Mouse (Mus musculus): ENCODE results near the gene Rap1gap2. TPM values are rescaled to one million over a fixed set of nuclear protein-coding genes. Genes with fewer than 3 reads are reported as not detected.

Rap1gap2 gene
- total RNA-seq (2014; rRNA removed) = 48.2 and 49.1 TPM in 2 replicates
- 11.0 and 12.1 TPM in 2 replicates for polyA plus RNA-seq (2015; fragmentation: Nextera tagmentation; extraction: Ambion mirVana)

DNA sequence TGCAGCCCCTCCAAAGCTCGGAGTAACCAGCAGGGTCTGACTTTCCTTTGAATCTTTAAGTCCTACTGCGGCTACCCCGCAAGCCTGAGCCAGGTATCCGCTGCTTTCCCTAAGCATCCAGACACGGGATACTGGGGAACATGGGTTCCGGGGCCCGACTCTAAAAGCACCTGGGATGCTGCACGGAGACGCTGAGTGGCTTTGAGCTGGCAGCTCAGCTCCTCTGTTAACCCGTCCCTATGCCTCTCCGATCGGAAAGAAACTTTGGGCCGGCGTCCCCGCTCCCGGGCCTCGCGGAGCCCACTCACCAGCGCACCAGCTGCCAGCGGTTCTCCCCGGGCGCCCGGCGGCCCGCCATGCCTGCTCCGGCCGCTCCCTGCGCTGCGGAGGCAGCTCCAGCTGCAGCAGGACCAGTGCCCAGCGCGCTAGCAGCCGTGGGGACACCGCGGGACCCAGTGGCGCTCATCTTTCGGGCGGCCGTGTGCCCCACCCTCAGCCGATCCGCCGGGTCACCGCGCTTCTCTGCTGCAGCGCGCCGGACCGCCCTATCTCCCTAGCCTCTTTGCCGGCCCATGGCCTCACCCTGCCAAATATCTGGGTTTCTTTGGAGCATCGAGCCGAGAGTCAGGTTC lies at the start of gene Rap1gap2:
Gene Rap1gap2 (minus strand): TSS at position 371 of the 632 bp plus-strand sequence.
- Histone ChIP-seq H3K27ac (ENCODE audit: low read depth, low read length) (no peak within 1 kb of the TSS), H3K36me3 (ENCODE audit: insufficient read depth, low read length) (no peaks in the 10 kb centered on the region), H3K4me1 (ENCODE audit: insufficient read depth, low read length) (no peaks in the 10 kb centered on the region; the same call in 1 of the 2 replicates), H3K9me3 (ENCODE audit: low read length) (no peaks in the 10 kb centered on the region), H3K4me2 (ENCODE audit: low read depth, low read length, poor library complexity, severe bottlenecking) (peak within 1 kb of the TSS; percentile 96), H3K4me3 (ENCODE audit: low read depth, low read length) (peak within 1 kb of the TSS; percentile 53), H3K27me3 (ENCODE audit: insufficient read depth, low read length) (peaks cover 25% of the 10 kb centered on the region; the same call in 1 of the 2 replicates), H3K9ac (replicated peaks; ENCODE audit: low read length, poor library complexity, severe bottlenecking) (peak within 1 kb of the TSS; percentile 55)
- DNase-seq (ENCODE audit: low spot score) (no peak), ATAC-seq (ENCODE audit: low FRiP score) (0 out of 2 replicates have a peak, but pooled peaks have one; percentile 7)
- TF ChIP-seq CTCF (IDR thresholded peaks at IDR 0.05) = no peak
- WGBS = under 1% methylated on average over 50 of the region's 50 CpGs

DNA sequence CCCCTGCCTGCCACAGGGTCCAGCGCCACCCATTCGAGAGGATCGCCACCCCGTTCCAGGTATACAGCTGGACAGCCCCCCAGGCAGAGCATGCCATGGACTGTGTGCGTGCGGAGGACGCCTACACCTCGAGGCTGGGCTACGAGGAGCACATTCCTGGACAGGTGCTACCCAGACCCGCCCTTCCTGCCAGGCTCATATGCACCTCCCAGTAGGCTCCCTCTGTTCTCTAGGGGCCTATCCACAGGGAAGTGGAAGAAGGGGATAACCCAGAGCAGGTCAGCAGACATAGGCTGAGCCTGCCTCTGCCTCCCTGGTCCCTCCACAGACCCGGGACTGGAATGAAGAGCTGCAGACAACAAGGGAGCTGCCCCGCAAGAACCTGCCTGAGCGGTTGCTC lies 49.6 kb upstream of the Rap1gap2 start:
- H3K4me2 ChIP-seq (ENCODE audit: low read depth, low read length, poor library complexity, severe bottlenecking) = no peak overlapping the region
- no peak overlapping the region for H3K4me3 ChIP-seq (ENCODE audit: low read depth, low read length)
- H3K27me3 ChIP-seq (ENCODE audit: insufficient read depth, low read length) = no peaks in the 10 kb centered on the region
- DNase-seq (ENCODE audit: low spot score) (no peak), ATAC-seq (ENCODE audit: low FRiP score) (no peak)
- H3K9me3 ChIP-seq (ENCODE audit: low read length) = no peaks in the 10 kb centered on the region
- no peak for TF ChIP-seq CTCF (IDR thresholded peaks at IDR 0.05)
- H3K36me3 ChIP-seq (ENCODE audit: insufficient read depth, low read length) = peaks cover 88% of the 10 kb centered on the region
- H3K9ac ChIP-seq (replicated peaks; ENCODE audit: low read length, poor library complexity, severe bottlenecking) = no peak overlapping the region
- WGBS = 97% methylated on average over 13 of the region's 13 CpGs
- no peaks in the 10 kb centered on the region for H3K4me1 ChIP-seq (ENCODE audit: insufficient read depth, low read length)
- no peak overlapping the region for H3K27ac ChIP-seq (ENCODE audit: low read depth, low read length)

DNA sequence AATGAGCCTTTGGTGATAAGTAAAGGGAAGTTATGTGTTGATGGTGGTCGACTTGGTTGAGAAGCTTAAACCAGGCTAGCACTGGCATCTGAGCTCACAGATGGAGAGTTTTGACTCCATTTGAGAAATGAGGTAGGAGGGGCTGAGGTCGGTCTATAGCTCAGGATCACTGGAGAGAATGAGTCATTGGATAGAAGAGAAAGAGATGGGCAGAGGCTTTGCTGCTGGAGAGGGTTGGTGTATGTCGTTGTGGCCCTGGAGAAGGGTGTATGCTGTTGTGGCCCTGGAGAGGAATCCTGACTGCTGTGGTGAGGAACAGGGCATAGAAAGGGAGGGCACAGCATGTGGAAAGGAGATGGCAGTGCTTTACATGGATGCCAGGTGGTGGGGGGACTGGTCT lies 45.2 kb upstream of the Rap1gap2 start:
- Histone ChIP-seq H3K36me3 (ENCODE audit: insufficient read depth, low read length) (peaks cover 45% of the 10 kb centered on the region), H3K4me3 (ENCODE audit: low read depth, low read length) (no peak overlapping the region), H3K9ac (replicated peaks; ENCODE audit: low read length, poor library complexity, severe bottlenecking) (no peak overlapping the region), H3K4me1 (ENCODE audit: insufficient read depth, low read length) (peaks cover 10% of the 10 kb centered on the region; the same call in 1 of the 2 replicates), H3K4me2 (ENCODE audit: low read depth, low read length, poor library complexity, severe bottlenecking) (no peak overlapping the region), H3K27me3 (ENCODE audit: insufficient read depth, low read length) (no peaks in the 10 kb centered on the region), H3K9me3 (ENCODE audit: low read length) (no peaks in the 10 kb centered on the region), H3K27ac (ENCODE audit: low read depth, low read length) (no peak overlapping the region)
- DNase-seq (ENCODE audit: low spot score) = no peak
- 90% methylated on average over 3 of the region's 3 CpGs for WGBS
- no peak for TF ChIP-seq CTCF (IDR thresholded peaks at IDR 0.05)
- no peak for ATAC-seq (ENCODE audit: low FRiP score)

DNA sequence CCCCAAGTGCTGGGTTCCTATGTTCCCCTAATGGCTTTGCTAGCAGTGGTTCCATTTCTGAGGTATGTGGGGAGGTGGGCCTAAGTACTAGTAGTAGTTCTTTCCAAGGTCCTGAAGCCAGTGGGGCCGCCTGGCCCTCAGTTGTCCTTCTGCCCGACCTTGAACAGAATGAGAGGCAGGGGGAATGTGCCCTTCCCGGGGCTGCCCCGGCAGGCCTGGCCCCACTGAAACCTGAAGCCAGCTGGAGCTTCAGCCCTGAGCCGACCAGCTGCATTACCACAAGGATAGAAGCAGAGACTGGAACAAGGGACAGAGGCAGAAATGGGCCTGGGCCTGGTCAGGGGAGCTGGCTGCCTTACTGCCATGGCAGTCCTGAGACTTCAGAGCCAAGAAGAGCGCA lies 42.7 kb upstream of the Rap1gap2 start:
- ATAC-seq (ENCODE audit: low FRiP score) (no peak), DNase-seq (ENCODE audit: low spot score) (no peak)
- WGBS = 68% methylated on average over 6 of the region's 6 CpGs
- Histone ChIP-seq H3K27ac (ENCODE audit: low read depth, low read length) (no peak overlapping the region), H3K27me3 (ENCODE audit: insufficient read depth, low read length) (no peaks in the 10 kb centered on the region), H3K9me3 (ENCODE audit: low read length) (no peaks in the 10 kb centered on the region), H3K4me1 (ENCODE audit: insufficient read depth, low read length) (peaks cover 17% of the 10 kb centered on the region; the same call in 1 of the 2 replicates), H3K4me2 (ENCODE audit: low read depth, low read length, poor library complexity, severe bottlenecking) (no peak overlapping the region), H3K9ac (replicated peaks; ENCODE audit: low read length, poor library complexity, severe bottlenecking) (no peak overlapping the region; the same call in 1 of the 2 replicates), H3K4me3 (ENCODE audit: low read depth, low read length) (no peak overlapping the region), H3K36me3 (ENCODE audit: insufficient read depth, low read length) (peaks cover 19% of the 10 kb centered on the region)
- no peak for TF ChIP-seq CTCF (IDR thresholded peaks at IDR 0.05)

DNA sequence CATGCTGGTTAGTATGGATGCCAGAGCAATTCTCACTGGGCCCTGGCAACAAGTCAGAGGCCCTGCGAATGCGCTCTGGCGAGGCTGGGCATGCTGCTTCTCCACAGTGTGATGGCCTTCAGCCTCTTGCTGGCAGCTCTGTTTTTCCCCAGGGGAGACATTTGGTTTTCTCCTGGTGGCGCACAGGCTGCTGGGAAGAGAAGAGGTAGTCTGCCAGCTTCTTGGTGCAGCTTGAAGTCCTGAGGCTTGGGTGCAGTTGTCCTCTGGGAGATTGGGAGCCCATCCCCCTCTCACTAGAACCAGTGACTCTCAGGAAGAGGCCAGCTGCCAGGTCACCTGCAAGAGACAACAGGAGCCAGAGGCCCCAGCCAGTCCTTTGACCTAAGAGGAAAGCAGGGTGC lies 42.1 kb upstream of the Rap1gap2 start:
- Histone ChIP-seq H3K27ac (ENCODE audit: low read depth, low read length) (no peak overlapping the region), H3K36me3 (ENCODE audit: insufficient read depth, low read length) (peaks cover 14% of the 10 kb centered on the region), H3K4me1 (ENCODE audit: insufficient read depth, low read length) (peaks cover 18% of the 10 kb centered on the region; the same call in 1 of the 2 replicates), H3K9ac (replicated peaks; ENCODE audit: low read length, poor library complexity, severe bottlenecking) (no peak overlapping the region; the same call in 1 of the 2 replicates), H3K4me2 (ENCODE audit: low read depth, low read length, poor library complexity, severe bottlenecking) (no peak overlapping the region), H3K9me3 (ENCODE audit: low read length) (no peaks in the 10 kb centered on the region), H3K4me3 (ENCODE audit: low read depth, low read length) (no peak overlapping the region), H3K27me3 (ENCODE audit: insufficient read depth, low read length) (no peaks in the 10 kb centered on the region)
- ATAC-seq (ENCODE audit: low FRiP score) = no peak
- 56% methylated on average over 4 of the region's 4 CpGs for WGBS
- no peak for TF ChIP-seq CTCF (IDR thresholded peaks at IDR 0.05)
- peak; percentile 63 for DNase-seq (ENCODE audit: low spot score)

DNA sequence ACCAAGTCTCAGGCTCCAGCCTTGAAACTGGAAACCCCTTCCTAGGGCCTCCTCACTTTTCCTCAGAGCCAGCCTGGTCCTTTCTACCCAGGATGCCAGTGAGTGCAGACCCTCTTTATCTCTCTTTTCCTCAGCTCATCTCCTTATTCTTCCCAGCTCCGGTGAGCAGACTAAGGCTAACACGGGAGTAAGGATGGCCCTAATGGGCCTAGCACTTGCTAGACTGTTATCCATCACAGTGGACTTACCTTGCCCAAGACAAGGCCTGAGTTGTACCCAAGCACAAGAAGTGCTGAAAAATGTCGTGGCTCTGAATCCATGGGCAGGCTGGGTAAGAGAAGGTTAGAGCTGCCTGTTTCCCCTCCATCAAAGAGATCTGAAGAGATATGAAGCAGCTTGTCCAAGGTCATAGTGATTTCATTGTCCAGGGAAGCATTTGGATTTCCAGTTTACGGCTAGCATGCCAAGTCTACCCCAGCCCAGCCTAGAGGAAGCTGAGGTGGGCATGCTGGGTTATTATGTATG lies 39.9 kb upstream of the Rap1gap2 start:
- H3K27ac ChIP-seq (ENCODE audit: low read depth, low read length) = no peak overlapping the region
- H3K4me1 ChIP-seq (ENCODE audit: insufficient read depth, low read length) = peaks cover 18% of the 10 kb centered on the region; the same call in 1 of the 2 replicates
- H3K27me3 ChIP-seq (ENCODE audit: insufficient read depth, low read length) = no peaks in the 10 kb centered on the region
- peak overlapping the region; percentile 80; the same call in 1 of the 2 replicates for H3K9ac ChIP-seq (replicated peaks; ENCODE audit: low read length, poor library complexity, severe bottlenecking)
- ATAC-seq (ENCODE audit: low FRiP score) = no peak
- no peaks in the 10 kb centered on the region for H3K9me3 ChIP-seq (ENCODE audit: low read length)
- H3K4me3 ChIP-seq (ENCODE audit: low read depth, low read length) = peak overlapping the region; percentile 96
- 58% methylated on average over 4 of the region's 4 CpGs for WGBS
- H3K4me2 ChIP-seq (ENCODE audit: low read depth, low read length, poor library complexity, severe bottlenecking) = peak overlapping the region; percentile 90
- H3K36me3 ChIP-seq (ENCODE audit: insufficient read depth, low read length) = no peaks in the 10 kb centered on the region
- TF ChIP-seq CTCF (IDR thresholded peaks at IDR 0.05) = no peak
- DNase-seq (ENCODE audit: low spot score) = no peak
